Mouse (Mus musculus): ENCODE data around the gene Kif2c. TPM values are rescaled to one million over a fixed set of nuclear protein-coding genes. Genes with fewer than 3 reads are reported as not detected.

The Kif2c gene
- total and polyA plus RNA-seq, 3 experiments: 32.6 to 45.1 TPM; not detected in 1

DNA sequence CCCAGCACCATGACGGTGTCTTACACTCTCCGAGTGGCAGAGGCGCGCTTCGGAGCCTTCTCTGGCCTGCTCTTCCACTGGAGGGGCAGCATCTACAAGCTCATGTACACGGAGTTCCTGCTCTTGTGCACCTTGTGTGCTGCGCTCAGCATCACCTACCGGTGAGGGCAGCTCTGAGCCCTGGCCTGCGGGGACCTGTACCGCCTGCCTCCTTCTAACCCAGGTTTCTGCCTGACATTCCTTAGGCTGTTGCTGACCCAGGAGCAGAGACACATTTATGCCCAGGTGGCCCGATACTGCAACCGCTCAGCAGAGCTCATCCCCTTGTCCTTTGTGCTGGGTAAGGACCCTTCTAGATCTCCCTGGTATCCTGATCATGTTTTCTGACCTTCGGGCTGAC, 37.2 kb downstream of the Kif2c start:
- Histone ChIP-seq H3K4me1 (ENCODE audit: control insufficient read depth in 1 of 2, insufficient read depth in 2 of 2, low read length in 2 of 2) (no peaks in the 10 kb centered on the region), H3K27ac (ENCODE audit: control insufficient read depth, low read depth, low read length) (no peak overlapping the region), H3K79me2 (ENCODE audit: control insufficient read depth, insufficient read depth, low read length, poor library complexity) (no peaks in the 10 kb centered on the region), H3K36me3 (ENCODE audit: control insufficient read depth in 1 of 2, insufficient read depth in 2 of 2, low read length in 2 of 2) (no peaks in the 10 kb centered on the region), H3K27me3 (ENCODE audit: control insufficient read depth in 1 of 2, insufficient read depth in 2 of 2, low read length in 2 of 2) (no peaks in the 10 kb centered on the region), H3K9me3 (replicated peaks; ENCODE audit: insufficient read depth, low read length) (no peaks in the 10 kb centered on the region), H3K9ac (ENCODE audit: control insufficient read depth, low read depth, low read length, poor library complexity, severe bottlenecking) (no peak overlapping the region), H3K4me3 (ENCODE audit: control insufficient read depth in 1 of 2, insufficient read depth in 1 of 2, low read depth in 2 of 2, low read length in 2 of 2) (no peak overlapping the region)
- TF ChIP-seq EP300 (IDR thresholded peaks at IDR 0.05; ENCODE audit: low read depth in 1 of 2, low read length in 2 of 2): no peak
- TF ChIP-seq GATA1 (IDR thresholded peaks at IDR 0.05; ENCODE audit: low read depth, low read length): no peak
- no peak for TF ChIP-seq ETS1 (IDR thresholded peaks at IDR 0.05; ENCODE audit: low read depth, low read length)
- no peak for TF ChIP-seq ZKSCAN1 (IDR thresholded peaks at IDR 0.05; ENCODE audit: low read depth, low read length)
- no peak for TF ChIP-seq MYC (IDR thresholded peaks at IDR 0.05; ENCODE audit: low read depth, low read length)
- no peak for TF ChIP-seq ELF1 (IDR thresholded peaks at IDR 0.05; ENCODE audit: low read depth, low read length)
- TF ChIP-seq POLR2AphosphoS2 (IDR thresholded peaks at IDR 0.05; ENCODE audit: low read length): no peak
- TF ChIP-seq UBTF (IDR thresholded peaks at IDR 0.05; ENCODE audit: borderline replicate concordance, insufficient read depth, low read depth, low read length): no peak
- TF ChIP-seq POLR2AphosphoS5 (IDR thresholded peaks at IDR 0.05; ENCODE audit: borderline replicate concordance, low read depth, low read length): no peak
- no peak for TF ChIP-seq TBP (IDR thresholded peaks at IDR 0.05; ENCODE audit: low read depth, low read length)
- no peak for TF ChIP-seq CHD2 (IDR thresholded peaks at IDR 0.05; ENCODE audit: low read length)
- no peak for DNase-seq (ENCODE audit: low read depth, low spot score)

DNA sequence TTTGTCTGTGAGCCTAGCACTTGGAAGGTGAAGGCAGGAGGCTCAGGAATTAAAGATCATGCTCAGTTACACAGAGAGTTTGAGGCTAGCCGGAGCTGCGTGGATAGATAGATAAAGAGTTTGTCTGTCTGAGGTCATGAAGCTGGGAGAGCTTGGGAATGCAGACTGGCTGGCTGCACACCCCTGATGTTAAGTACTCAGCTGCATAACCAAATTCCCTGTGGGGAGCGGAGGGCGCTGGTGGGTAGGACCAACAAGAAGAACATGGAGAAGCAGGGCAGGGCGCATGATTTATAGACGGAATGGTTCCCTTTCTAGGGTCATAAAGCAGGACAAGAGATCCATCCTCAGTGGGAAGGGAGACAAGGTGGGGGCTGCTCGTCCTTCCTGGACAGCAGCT, 39.4 kb downstream of the Kif2c start:
- H3K27me3 ChIP-seq (ENCODE audit: control insufficient read depth in 1 of 2, insufficient read depth in 2 of 2, low read length in 2 of 2): no peaks in the 10 kb centered on the region
- H3K4me1 ChIP-seq (ENCODE audit: control insufficient read depth in 1 of 2, insufficient read depth in 2 of 2, low read length in 2 of 2): peaks cover 0 to 4% of the 10 kb centered on the region in 2 experiments; a peak in 1 of 4 replicates
- H3K36me3 ChIP-seq (ENCODE audit: control insufficient read depth in 1 of 2, insufficient read depth in 2 of 2, low read length in 2 of 2): no peaks in the 10 kb centered on the region
- H3K9me3 ChIP-seq (replicated peaks; ENCODE audit: insufficient read depth, low read length): no peaks in the 10 kb centered on the region
- TF ChIP-seq MAFK (IDR thresholded peaks at IDR 0.05; ENCODE audit: borderline replicate concordance, low read depth, low read length) (no peak), USF1 (IDR thresholded peaks at IDR 0.05; ENCODE audit: low read depth, low read length) (no peak), JUND (IDR thresholded peaks at IDR 0.05; ENCODE audit: low read depth, low read length) (no peak), MYC (IDR thresholded peaks at IDR 0.05; ENCODE audit: low read depth, low read length) (no peak), ETS1 (IDR thresholded peaks at IDR 0.05; ENCODE audit: low read depth, low read length) (no peak), POLR2AphosphoS5 (IDR thresholded peaks at IDR 0.05; ENCODE audit: borderline replicate concordance, low read depth, low read length) (no peak), TBP (IDR thresholded peaks at IDR 0.05; ENCODE audit: low read depth, low read length) (no peak), TAL1 (IDR thresholded peaks at IDR 0.05; ENCODE audit: low read length) (no peak), ZKSCAN1 (IDR thresholded peaks at IDR 0.05; ENCODE audit: low read depth, low read length) (no peak), TCF12 (IDR thresholded peaks at IDR 0.05; ENCODE audit: low read depth, low read length) (no peak), CHD2 (IDR thresholded peaks at IDR 0.05; ENCODE audit: low read length) (no peak), CTCF (IDR thresholded peaks at IDR 0.05 in 2 of 3, conservative IDR thresholded peaks at IDR 0.05 in 1 of 3; ENCODE audit: control insufficient read depth in 1 of 3, insufficient read depth in 1 of 3, low read depth in 2 of 3, low read length in 3 of 3, poor library complexity in 1 of 3, severe bottlenecking in 1 of 3) (no peak), GABPA (IDR thresholded peaks at IDR 0.05; ENCODE audit: low read depth, low read length) (no peak), GATA1 (IDR thresholded peaks at IDR 0.05; ENCODE audit: low read depth, low read length) (no peak), MAZ (IDR thresholded peaks at IDR 0.05; ENCODE audit: low read depth, low read length) (no peak), ZMIZ1 (IDR thresholded peaks at IDR 0.05; ENCODE audit: low read depth, low read length) (no peak)
- H3K79me2 ChIP-seq (ENCODE audit: control insufficient read depth, insufficient read depth, low read length, poor library complexity): no peaks in the 10 kb centered on the region; the same call in 1 of the 2 replicates
- no peak overlapping the region for H3K27ac ChIP-seq (ENCODE audit: control insufficient read depth, low read depth, low read length)
- H3K9ac ChIP-seq (ENCODE audit: control insufficient read depth, low read depth, low read length, poor library complexity, severe bottlenecking): no peak overlapping the region
- DNase-seq (ENCODE audit: low read depth, low spot score): no peak
- H3K4me3 ChIP-seq (ENCODE audit: control insufficient read depth in 1 of 2, insufficient read depth in 1 of 2, low read depth in 2 of 2, low read length in 2 of 2): no peak overlapping the region
